Mouse (Mus musculus) ES-Bruce4 (cell line): ENCODE measurements around the gene Clstn2. TPM values are rescaled to one million over a fixed set of nuclear protein-coding genes. Genes with fewer than 3 reads are reported as not detected.

Source experiments
- H3K27ac ChIP-seq: 2 replicates; pipeline ENCODE4 v1.5.1; 2012; ENCODE audit warnings: low read length, inconsistent platforms; ENCODE audit not compliant: insufficient read depth
- H3K27me3 ChIP-seq: 2 replicates; pipeline ENCODE4 v1.6.1; 2012; ENCODE audit warnings: mild to moderate bottlenecking, low read length, inconsistent platforms; ENCODE audit not compliant: control insufficient read depth, poor library complexity, insufficient read depth, severe bottlenecking
- H3K36me3 ChIP-seq: 2 replicates; pipeline ENCODE4 v1.6.1; 2012; ENCODE audit warnings: inconsistent platforms, mild to moderate bottlenecking, low read length, moderate library complexity; ENCODE audit not compliant: control insufficient read depth, poor library complexity, insufficient read depth, severe bottlenecking
- H3K4me1 ChIP-seq: one replicate; pipeline ENCODE4 v1.8.1; 2011; ENCODE audit warnings: low read length; ENCODE audit not compliant: control insufficient read depth, insufficient read depth
- H3K4me3 ChIP-seq: 2 replicates; pipeline ENCODE4 v1.5.1; 2011; ENCODE audit warnings: low read depth, mild to moderate bottlenecking, low read length
- H3K9ac ChIP-seq: 2 replicates; pipeline ENCODE4 v1.6.1; 2012; ENCODE audit warnings: low read depth, mild to moderate bottlenecking, inconsistent platforms; ENCODE audit not compliant: poor library complexity, severe bottlenecking
- H3K9me3 ChIP-seq: replicated peaks from 2 replicates; pipeline ENCODE4 v1.6.1; 2012; ENCODE audit warnings: mild to moderate bottlenecking, low read length, inconsistent platforms; ENCODE audit not compliant: control insufficient read depth, poor library complexity, insufficient read depth, severe bottlenecking
- CTCF ChIP-seq: IDR thresholded peaks from one replicate; pipeline ENCODE4 v1.8.1; 2011; ENCODE audit warnings: low read depth, low read length
- EP300 ChIP-seq: IDR thresholded peaks from 2 replicates; pipeline ENCODE4 v1.6.1; 2011; ENCODE audit warnings: low read depth, low read length; ENCODE audit not compliant: insufficient read depth
- POLR2A ChIP-seq: IDR thresholded peaks from one replicate; pipeline ENCODE4 v1.8.1; 2011; ENCODE audit warnings: low read length; ENCODE audit not compliant: insufficient read depth
- polyA plus RNA-seq: library from polyadenylated mRNA; stranded (reverse); fragments of >200 nt; gene quantifications from 2 replicates; pipeline ENCODE4 v1.2.4, GENCODE M21; 2011; ENCODE audit warnings: low read depth; ENCODE audit not compliant: missing spikeins, insufficient read depth, insufficient read length

Gene Clstn2
- polyA plus RNA-seq, 1 experiment: not detected

GRCm38 (mm10) chr9:97677075-97677474 lies 355.9 kb downstream of the Clstn2 start:
- Histone ChIP-seq H3K27me3 (no peaks in the 10 kb centered on the region), H3K4me3 (no peak overlapping the region), H3K9me3 (no peaks in the 10 kb centered on the region), H3K36me3 (no peaks in the 10 kb centered on the region), H3K9ac (no peak overlapping the region), H3K4me1 (no peaks in the 10 kb centered on the region), H3K27ac (no peak overlapping the region)
- no peak for TF ChIP-seq EP300
- TF ChIP-seq CTCF: no peak
- no peak for TF ChIP-seq POLR2A

- Histone ChIP-seq H3K27me3 (no peaks in the 10 kb centered on the region), H3K9me3 (no peaks in the 10 kb centered on the region), H3K4me1 (no peaks in the 10 kb centered on the region), H3K4me3 (no peak overlapping the region), H3K27ac (no peak overlapping the region), H3K36me3 (no peaks in the 10 kb centered on the region), H3K9ac (no peak overlapping the region)
- no peak for TF ChIP-seq EP300
- no peak for TF ChIP-seq POLR2A
- no peak for TF ChIP-seq CTCF
Observed at GRCm38 (mm10) chr9:97672681-97673080, 360.3 kb downstream of the Clstn2 start.

GRCm38 (mm10) chr9:97672224-97672623 lies 360.8 kb downstream of the Clstn2 start:
- Histone ChIP-seq H3K9ac (no peak overlapping the region), H3K9me3 (no peaks in the 10 kb centered on the region), H3K27me3 (no peaks in the 10 kb centered on the region), H3K4me1 (no peaks in the 10 kb centered on the region), H3K27ac (no peak overlapping the region), H3K4me3 (no peak overlapping the region), H3K36me3 (no peaks in the 10 kb centered on the region)
- TF ChIP-seq POLR2A (no peak), EP300 (no peak), CTCF (no peak)

- no peaks in the 10 kb centered on the region for H3K9me3 ChIP-seq
- TF ChIP-seq CTCF: no peak
- TF ChIP-seq EP300: no peak
- no peak for TF ChIP-seq POLR2A
- H3K4me3 ChIP-seq: no peak overlapping the region
- H3K27ac ChIP-seq: no peak overlapping the region
- no peaks in the 10 kb centered on the region for H3K4me1 ChIP-seq
- no peaks in the 10 kb centered on the region for H3K27me3 ChIP-seq
- no peaks in the 10 kb centered on the region for H3K36me3 ChIP-seq
- no peak overlapping the region for H3K9ac ChIP-seq
Observed at GRCm38 (mm10) chr9:97670666-97671065, 362.3 kb downstream of the Clstn2 start.

- Histone ChIP-seq H3K27ac (no peak overlapping the region), H3K4me1 (no peaks in the 10 kb centered on the region), H3K9me3 (no peaks in the 10 kb centered on the region), H3K36me3 (no peaks in the 10 kb centered on the region), H3K4me3 (no peak overlapping the region), H3K9ac (no peak overlapping the region), H3K27me3 (no peaks in the 10 kb centered on the region)
- TF ChIP-seq CTCF: no peak
- no peak for TF ChIP-seq POLR2A
Observed at GRCm38 (mm10) chr9:97660989-97661388, 372.0 kb downstream of the Clstn2 start.

GRCm38 (mm10) chr9:97658736-97659135 lies 374.2 kb downstream of the Clstn2 start:
- no peak for TF ChIP-seq EP300
- no peak for TF ChIP-seq POLR2A
- Histone ChIP-seq H3K27ac (no peak overlapping the region), H3K9ac (no peak overlapping the region), H3K4me1 (no peaks in the 10 kb centered on the region), H3K4me3 (no peak overlapping the region), H3K9me3 (no peaks in the 10 kb centered on the region), H3K36me3 (no peaks in the 10 kb centered on the region), H3K27me3 (no peaks in the 10 kb centered on the region)

- no peak overlapping the region for H3K9ac ChIP-seq
- no peaks in the 10 kb centered on the region for H3K9me3 ChIP-seq
- H3K4me3 ChIP-seq: no peak overlapping the region
- no peaks in the 10 kb centered on the region for H3K36me3 ChIP-seq
- H3K27ac ChIP-seq: no peak overlapping the region
- H3K27me3 ChIP-seq: no peaks in the 10 kb centered on the region
- TF ChIP-seq EP300 (no peak), CTCF (no peak), POLR2A (no peak)
- H3K4me1 ChIP-seq: peaks cover 2% of the 10 kb centered on the region
Observed at GRCm38 (mm10) chr9:97648409-97648808, 384.6 kb downstream of the Clstn2 start.
